Mouse (Mus musculus) erythroblast, embryonic 14.5 days (primary cell): Measurements from ENCODE around the gene Eomes.

Experiments
- GATA1 ChIP-seq: IDR thresholded peaks from 2 replicates; pipeline ENCODE4 v1.6.1; 2012; ENCODE audit warnings: low read length, inconsistent platforms, mixed read lengths
- TAL1 ChIP-seq: IDR thresholded peaks from 3 replicates; pipeline ENCODE4 v1.6.1; 2012; ENCODE audit warnings: low read length, inconsistent platforms, mixed read lengths

GRCm38 (mm10) chr9:118482210-118482609 is 4.2 kb downstream of the Eomes start:
- TF ChIP-seq GATA1 (no peak), TAL1 (no peak)
